Mouse (Mus musculus): Measurements from ENCODE around the gene Cbfb.
A peak's percentile ranks its signal among the peaks of the same experiment; 100 is the strongest.
"Not testable (repeated sequence)": the region's sequence is repeated elsewhere in the genome, so short reads cannot be mapped to it uniquely, and the experiment has no call there.

The Cbfb gene

DNA sequence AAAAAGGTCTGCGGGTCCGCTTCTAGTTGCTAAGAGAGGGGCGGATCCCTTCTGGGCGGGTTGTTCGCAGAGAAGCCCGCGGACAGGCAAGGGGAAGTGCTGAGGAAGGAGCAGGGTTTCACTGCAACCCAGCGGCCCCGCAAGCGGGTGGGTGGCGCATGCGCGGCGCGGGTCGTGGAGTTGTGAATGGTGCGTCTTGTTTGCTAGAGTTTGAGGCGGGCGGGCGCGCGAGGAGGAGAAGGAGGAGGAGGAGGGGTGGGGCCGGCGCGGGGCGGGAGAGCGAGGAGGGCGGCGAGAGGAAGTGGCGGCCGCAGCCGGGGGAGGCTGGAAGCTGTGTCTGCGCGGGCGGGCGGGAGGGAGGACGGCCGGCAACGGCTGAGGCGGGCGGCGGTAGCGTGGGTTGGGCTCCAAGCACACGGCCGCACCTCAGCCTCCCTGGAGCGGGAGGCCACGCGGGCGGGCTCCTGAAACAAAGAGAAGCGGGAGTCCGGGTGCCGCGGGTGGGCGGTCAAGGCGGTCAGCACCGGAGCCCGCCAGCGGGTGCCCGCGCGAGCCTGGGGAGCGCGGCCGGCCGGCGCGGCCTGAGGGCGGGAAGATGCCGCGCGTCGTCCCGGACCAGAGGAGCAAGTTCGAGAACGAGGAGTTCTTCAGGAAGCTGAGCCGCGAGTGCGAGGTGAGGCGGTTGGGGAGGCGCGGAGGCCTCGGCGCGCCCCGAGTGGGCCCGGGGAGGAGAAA is at the start of gene Cbfb:
Gene Cbfb, plus strand, starts transcription at position 294 of the 735 bp plus-strand sequence.
- DNase-seq (ENCODE audit: low read depth in 2 of 2, low spot score in 2 of 2), result peak; percentile 94 to 95

GRCm38 (mm10) chr8:105129864-105130263 is 40.6 kb upstream of the Cbfb start:
- DNase-seq (ENCODE audit: low read depth in 2 of 2, low spot score in 2 of 2), result no peak

GRCm38 (mm10) chr8:105131509-105131908 is 39.0 kb upstream of the Cbfb start, which contains the start of gene Ces4a:
Gene Ces4a (plus strand): TSS chr8:105131800.
- DNase-seq (ENCODE audit: low read depth in 2 of 2, low spot score in 2 of 2), result no peak

DNA sequence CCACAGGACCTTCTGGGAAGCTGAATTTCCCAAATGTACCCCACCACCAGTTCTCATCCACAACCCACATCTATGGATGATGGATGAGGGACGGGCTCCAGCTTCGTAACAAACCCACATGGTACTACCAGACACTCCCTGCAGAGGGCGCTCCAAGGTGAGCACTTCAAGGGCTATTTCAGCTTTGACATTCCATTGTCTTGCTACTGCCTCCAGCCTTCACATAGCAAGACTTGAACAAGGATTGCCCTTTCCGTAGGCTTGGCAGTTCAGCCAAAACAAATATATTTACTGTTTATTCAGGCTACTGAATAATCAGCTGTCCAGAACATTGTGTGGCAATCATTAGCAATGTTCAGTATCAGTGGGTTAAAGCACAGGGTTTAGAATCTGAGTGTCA is 32.1 kb upstream of the Cbfb start:
- DNase-seq (ENCODE audit: low read depth in 2 of 2, low spot score in 2 of 2), result peak; percentile 63 to 72

DNA sequence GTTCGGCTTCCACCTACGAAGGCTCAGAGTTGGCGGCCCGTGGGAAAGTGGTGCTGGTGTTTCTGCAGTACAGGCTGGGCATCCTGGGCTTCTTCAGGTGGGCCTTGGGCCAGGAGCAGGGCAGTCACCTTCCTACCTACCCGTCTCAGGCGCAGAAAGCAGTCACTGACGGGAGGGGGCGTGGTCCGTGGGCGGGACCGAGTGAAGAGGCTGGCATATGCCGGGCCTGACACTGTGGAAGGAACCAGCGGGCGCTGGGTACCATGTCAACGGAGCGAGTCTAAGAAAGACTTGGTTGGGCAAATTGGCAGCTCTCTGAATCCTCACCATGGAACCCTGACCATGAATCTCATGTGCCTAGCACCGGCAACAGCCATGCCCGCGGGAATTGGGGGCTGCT is 28.1 kb upstream of the Cbfb start:
- no peak for DNase-seq (ENCODE audit: low read depth in 2 of 2, low spot score in 2 of 2)

DNA sequence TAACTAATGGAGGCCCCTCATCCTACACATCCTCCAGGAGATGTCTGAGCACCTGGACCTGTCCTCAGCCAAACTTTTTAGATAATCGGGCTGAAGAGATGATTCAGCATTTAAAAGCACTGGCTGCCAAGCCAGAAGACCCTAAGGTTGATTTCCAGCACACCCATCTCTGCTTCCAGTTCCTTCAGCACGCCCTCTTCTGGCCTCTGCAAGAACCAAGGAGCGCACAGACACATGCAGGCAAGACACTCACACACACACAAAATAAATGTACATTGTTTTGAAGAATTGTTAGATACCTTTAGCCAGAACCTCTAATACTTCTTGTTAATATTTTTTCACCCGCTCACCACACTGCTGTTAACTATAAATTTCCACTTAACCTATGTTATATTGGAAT is 18.8 kb upstream of the Cbfb start:
- no peak for DNase-seq (ENCODE audit: low read depth in 2 of 2, low spot score in 2 of 2)

GRCm38 (mm10) chr8:105152623-105153398 is 17.7 kb upstream of the Cbfb start:
- no peak for DNase-seq (ENCODE audit: low read depth in 2 of 2, low spot score in 2 of 2)

DNA sequence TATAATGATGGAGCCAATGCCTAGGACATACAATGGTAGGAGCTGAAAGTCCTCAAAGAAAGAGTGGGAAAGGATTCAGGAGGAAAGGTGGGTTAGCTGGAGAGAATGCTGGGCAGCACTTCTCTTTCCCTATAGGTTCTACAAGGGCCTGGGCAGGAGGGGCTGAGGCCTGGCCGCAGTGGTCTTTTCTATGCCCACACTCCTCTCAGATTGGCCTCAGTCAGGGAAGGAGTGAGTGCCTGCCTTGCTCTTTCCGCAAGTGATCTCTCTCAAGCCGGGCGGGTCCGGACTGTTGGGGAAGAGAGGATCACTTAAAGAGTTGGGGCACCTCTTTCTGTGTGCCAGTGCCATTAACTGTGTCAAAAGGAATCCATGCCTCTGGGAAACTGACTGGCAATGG is 16.2 kb upstream of the Cbfb start:
- no peak for DNase-seq (ENCODE audit: low read depth in 2 of 2, low spot score in 2 of 2)

DNA sequence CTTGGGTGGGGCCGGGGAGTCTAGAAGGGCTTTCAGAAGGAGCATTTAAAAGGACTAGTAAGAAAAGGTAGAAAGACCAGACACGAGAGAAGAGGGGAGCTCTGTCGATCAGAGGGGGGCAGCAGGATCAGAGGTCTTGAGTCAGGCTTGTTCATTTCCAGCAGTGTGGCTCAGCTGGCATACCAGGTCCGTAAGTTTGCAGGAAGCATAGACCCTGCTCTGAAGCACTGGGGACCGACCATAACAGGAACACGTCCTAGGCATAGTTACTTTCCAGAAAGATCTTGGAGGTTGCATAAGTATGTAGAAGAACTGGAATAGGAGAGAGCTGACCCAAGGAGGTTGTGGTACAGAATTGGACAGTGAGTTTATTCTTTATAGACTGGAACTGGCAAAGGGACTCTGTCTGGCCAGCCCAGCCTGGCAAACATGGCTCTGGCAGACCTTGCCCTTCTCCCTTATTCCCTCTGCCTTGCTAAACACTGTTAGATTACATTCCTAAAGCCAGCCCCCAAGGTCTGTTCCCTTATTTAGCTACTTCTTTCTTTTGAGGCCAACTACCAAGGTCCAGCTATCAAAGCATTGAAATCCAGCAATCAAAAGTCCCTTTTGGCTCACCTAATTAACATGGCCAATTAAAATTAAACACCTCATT is 15.3 kb upstream of the Cbfb start:
- DNase-seq (ENCODE audit: low read depth in 2 of 2, low spot score in 2 of 2), result no peak

GRCm38 (mm10) chr8:105157555-105157954 is 12.9 kb upstream of the Cbfb start:
- peak; percentile 67 to 69 for DNase-seq (ENCODE audit: low read depth in 2 of 2, low spot score in 2 of 2)

DNA sequence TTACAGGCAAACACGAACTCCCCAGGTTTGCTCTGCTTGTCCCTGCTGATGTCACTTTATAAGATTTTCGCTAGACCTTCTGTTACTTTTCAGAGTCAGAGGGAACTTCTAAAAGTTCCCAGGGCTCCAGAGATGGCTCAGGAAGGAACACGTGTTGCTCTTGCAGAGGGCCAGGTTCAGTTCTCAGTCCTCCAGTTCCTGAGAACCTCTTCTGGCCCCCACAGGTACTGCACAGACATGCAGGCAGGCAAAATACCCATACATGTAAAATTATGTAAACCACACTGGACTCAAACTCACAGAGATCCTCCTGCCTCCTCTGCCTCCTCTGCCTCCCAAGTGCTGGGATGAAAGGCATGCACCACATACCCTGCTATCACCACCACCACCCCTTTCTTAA is 12.4 kb upstream of the Cbfb start:
- DNase-seq (ENCODE audit: low read depth in 2 of 2, low spot score in 2 of 2), result no peak

DNA sequence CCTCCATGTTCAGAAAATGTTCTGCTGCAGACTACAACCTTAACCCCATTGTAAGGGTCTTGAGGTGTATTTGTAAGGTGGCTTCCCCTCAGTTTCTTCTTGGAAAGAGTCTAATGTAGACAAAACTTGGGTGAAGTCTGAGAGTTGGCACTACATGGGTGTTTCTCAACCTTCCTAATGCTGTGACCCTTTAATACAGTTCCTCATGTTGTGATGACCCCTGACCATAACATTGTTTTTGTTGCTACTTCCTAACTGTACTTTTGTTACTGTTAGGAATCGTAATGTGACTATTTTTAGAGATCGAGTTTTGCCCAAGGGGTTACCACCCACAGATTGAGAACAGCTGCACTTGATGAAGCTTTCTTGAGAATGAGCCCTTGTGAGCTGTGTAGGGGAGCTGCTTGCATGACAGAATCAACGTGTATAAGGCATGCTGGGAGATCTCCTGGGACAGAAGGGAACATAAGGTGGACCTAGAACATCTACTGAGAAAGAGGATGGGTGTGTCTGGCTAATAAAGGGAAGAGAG is 9.3 kb upstream of the Cbfb start:
- DNase-seq (ENCODE audit: low read depth in 2 of 2, low spot score in 2 of 2), result no peak

DNA sequence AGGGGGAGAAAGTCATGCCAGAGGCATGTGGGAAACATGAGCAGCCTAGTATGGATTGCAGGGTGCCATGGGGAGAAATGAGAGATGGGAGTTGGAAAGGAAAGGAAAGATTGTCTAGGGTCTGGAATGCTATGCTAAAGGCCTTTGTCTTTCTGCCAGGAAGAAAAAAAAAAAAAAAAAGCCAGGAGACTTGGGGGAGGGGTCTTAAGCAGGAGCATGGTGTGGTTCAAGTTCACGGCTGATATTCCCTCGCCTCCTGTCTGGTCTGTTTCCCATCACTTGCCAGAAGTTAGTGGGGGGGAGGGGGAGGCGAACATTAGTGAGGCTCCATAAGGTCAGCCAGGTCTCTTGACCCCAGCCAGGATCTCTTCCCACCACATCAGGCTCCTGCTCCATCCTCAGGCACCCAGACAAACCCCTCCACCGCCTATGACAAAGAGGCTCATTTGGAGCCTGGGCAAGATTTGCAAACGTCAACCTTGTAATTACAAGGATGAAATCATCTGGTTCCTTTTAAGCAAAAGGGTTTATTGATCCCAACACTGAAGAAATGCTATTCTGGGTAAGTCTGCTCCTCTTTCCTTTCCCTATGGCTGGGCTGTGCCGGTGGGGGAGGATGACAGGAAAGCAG is 6.1 kb upstream of the Cbfb start:
- DNase-seq (ENCODE audit: low read depth in 2 of 2, low spot score in 2 of 2), result no peak

DNA sequence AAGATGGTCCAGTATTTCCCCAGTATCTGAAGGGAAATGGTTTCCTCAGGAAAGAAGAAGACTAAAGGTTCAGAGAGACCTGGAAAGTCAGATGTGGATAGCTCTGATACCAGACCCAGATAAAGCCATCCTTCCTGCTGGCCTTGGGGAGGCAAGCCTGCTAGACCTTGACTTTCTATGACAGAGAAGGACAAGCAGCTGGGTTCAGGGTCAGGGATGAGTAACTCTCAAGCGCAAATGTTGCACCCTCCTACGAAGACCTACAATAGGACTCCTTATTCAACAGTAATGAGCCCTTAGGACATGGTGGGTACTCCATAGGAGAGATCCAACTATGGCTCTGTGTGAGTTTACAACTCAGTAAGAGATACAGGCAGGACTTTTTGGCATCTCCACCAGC is 5.3 kb upstream of the Cbfb start:
- DNase-seq (ENCODE audit: low read depth in 2 of 2, low spot score in 2 of 2), result no peak

DNA sequence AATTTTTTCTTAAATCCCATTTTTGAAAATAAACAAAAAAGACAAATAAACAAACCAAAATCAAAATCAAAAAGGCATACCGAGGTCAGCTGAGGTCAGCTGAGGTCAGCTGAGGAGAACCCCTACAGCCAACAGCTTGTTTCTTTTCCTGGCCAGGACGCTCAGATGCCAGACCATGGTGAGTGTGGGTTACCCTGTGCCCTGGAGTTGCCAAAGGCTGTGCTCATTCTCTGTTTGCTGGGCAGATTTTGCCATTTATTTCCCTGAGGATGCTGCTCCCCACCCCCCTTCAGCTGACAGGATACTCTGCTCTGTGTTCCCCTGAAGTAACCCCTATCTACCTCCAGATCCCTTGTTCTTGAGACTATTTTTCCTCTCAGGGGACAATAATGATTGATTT is 3.4 kb upstream of the Cbfb start:
- no peak for DNase-seq (ENCODE audit: low read depth in 2 of 2, low spot score in 2 of 2)

- no peak for DNase-seq (ENCODE audit: low read depth in 2 of 2, low spot score in 2 of 2)
Observed at GRCm38 (mm10) chr8:105169582-105169981, 892 bp upstream of the Cbfb start.

DNA sequence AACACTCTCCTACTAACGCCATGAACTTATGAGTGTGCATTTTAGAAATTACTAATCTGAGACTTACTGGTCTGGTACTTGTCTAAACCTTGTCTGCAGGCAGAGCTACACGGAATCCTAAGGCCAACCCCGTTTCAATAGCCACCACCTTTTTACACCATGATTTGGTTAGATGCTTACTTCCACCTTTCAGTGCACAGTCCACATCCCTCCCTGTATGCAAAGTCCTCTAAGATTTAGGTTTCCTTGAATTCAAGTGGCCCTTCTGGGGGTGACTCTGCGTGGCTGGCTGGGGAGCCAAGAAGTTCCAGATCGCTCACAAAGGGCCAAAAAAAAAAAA is 463 bp upstream of the Cbfb start:
- DNase-seq (ENCODE audit: low read depth in 2 of 2, low spot score in 2 of 2), result no peak

DNA sequence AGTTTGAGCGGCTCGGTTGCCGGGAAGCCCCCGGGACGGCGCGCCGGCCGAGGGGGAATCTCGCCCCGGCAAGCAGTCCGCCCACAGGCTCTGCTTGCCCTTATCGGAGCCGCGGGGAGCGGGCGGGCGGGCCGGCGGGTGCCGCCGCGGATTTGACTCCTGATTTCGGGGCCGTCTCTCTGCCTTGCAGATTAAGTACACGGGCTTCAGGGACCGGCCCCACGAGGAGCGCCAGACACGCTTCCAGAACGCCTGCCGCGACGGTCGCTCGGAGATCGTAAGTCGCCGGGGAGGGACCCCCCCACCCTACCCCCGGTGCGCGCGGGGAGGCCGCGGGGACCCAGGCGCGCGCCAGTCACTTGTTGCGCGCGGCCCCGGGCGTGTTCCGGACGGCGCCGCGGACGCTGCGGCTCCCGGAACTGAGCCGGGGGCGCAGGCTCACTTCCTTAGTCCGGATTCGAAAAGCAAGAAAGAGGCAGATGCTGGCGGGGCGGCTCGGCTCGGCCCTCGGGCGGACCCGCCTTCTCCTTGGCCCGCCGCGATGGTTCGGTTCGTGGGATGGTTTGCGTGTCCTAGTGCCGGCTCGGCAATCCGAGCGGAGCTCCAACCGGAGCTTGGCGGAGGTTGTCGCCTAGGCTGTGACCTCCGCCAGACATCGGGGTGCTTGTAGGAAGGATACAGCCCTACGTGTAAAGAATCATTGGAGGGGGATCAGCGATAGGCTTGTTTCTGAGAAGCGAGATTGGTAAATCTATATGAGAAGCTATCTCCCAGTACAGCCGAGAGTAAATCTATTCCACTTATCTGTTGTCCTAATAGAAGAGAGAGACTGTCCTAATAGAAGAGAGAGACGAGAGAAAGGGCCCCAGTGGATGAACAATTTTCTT is 885 bp downstream of the Cbfb start:
- peak; percentile 53 for DNase-seq (ENCODE audit: low read depth in 2 of 2, low spot score in 2 of 2)

DNA sequence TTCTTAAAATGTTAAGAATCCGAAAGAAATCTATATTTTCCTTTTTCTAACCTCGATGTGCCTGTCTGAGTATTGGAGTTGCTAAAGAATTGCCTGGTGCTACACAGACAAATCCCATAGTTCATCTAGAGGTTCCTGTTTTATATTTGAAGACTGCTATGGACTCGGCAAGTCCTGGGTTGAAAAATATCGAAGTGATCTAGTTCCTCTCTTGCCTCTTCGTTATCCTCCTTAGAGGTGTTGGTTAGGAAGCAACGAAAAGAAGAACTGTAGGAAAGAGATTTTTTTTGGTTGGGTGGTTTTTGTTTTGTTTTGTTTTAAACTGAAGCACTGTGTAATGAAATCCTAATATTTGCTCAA is 1.5 kb downstream of the Cbfb start:
- no peak for DNase-seq (ENCODE audit: low read depth in 2 of 2, low spot score in 2 of 2)

GRCm38 (mm10) chr8:105175287-105175686 is 4.8 kb downstream of the Cbfb start:
- not testable (repeated sequence) for DNase-seq (ENCODE audit: low read depth in 2 of 2, low spot score in 2 of 2)

Measured in CD8-positive naive resting alpha-beta T cell, adult 2 months (primary cell).